Mouse (Mus musculus) cerebellum, adult 2 months (tissue): ENCODE data around the gene Pjvk.

Source experiments
- CTCF ChIP-seq: fragments of 200-500 bp; IDR thresholded peaks from 2 replicates; pipeline ENCODE4 v1.5.1; 2011; ENCODE audit warnings: low read depth, mild to moderate bottlenecking, control low read depth, low read length, moderate library complexity, borderline replicate concordance; ENCODE audit not compliant: insufficient read depth
- POLR2A ChIP-seq: fragments of 200-500 bp; IDR thresholded peaks from 2 replicates; pipeline ENCODE4 v1.6.1; 2011; ENCODE audit warnings: low read length, control low read depth, borderline replicate concordance; ENCODE audit not compliant: insufficient read depth

DNA sequence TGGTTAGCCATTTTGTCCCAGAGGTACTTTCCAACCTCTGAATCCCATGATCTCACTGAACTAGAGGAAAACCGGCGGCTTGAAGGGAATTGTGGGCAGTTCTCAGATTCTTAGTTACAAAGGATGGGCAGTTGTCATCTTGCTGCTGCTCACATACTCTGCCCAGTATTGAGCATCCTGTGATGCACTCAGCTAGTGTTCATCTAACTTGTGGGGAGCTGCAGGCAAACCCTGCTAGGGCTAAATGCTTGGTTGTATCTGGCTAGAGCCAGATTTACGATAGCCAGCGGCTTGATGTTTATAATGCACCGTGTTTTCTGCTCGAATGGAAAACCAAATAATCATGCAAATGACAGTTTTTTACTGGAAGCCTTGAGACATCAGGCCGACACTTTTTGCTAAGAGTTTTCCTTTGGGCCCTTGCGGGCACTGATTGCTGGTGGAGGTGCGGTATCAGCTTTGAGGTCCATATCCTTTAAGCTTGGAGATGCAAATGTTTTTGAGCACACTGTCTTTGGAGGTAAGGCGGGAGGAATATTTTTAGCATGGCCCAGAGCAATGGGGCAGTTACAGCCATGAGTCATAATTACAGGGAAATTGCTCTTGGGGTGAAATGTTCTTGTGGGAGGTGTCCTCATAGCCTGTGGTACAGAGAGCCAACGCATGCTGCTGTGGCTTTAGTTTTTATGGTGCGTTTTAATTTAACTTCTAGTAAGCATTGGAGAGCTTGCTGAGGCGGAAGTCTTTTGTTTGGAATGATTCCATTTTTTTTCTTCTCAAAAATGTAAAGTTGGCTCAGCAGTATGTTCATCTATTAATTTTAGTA lies 28.3 kb downstream of the Pjvk start:
- TF ChIP-seq CTCF: no peak
- TF ChIP-seq POLR2A: no peak
